Mouse (Mus musculus) adrenal gland, adult 18-20 months (tissue): ENCODE results near the gene Cabcoco1. TPM values are rescaled to one million over a fixed set of nuclear protein-coding genes. Genes with fewer than 3 reads are reported as not detected.

Experiments
- DNase-seq, 2 experiments: peaks; one replicate each; pipeline ENCODE4 v3.0.0; 2021 to 2022; ENCODE audit warnings: low spot score in 2 of 2
- long read RNA-seq, 2 experiments: library from polyadenylated mRNA; stranded (forward); transcript quantifications; one replicate each; pipeline ENCODE4 v2.0.0; 2021
- total RNA-seq, 2 experiments: library from RNA; stranded (reverse); gene quantifications; 1 replicate in 1 of 2; 2 replicates in 1 of 2; pipeline ENCODE4 v1.2.3; 2021

Cabcoco1 gene
- total RNA-seq, result 1 to 10 TPM; 5.4 to 5.5 TPM
- long read RNA-seq, experiment 1, partial matches to known transcripts, result 0 of 3 reads
- long read RNA-seq, experiment 1, other reads (novel, unspliced or antisense), result 1 of 3 reads
- long read RNA-seq, experiment 2, transcript Cabcoco1-201 (8 exons, 1,262 nt), result major isoform, 9 of 11 reads
- long read RNA-seq, experiment 2, partial matches to known transcripts, result 1 of 11 reads
- long read RNA-seq, experiment 2, other reads (novel, unspliced or antisense), result 1 of 11 reads

GRCm38 (mm10) chr10:68541139-68541942 lies at the start of gene Cabcoco1:
Cabcoco1 (minus strand) TSS chr10:68541896.
- DNase-seq, result peak; percentile 51 to 75

- DNase-seq, result no peak
Measured at GRCm38 (mm10) chr10:68589530-68590252, 48.0 kb upstream of the Cabcoco1 start.

GRCm38 (mm10) chr10:68587416-68588040 lies 45.8 kb upstream of the Cabcoco1 start:
- no peak for DNase-seq

- no peak for DNase-seq
Measured at GRCm38 (mm10) chr10:68577321-68577720, 35.6 kb upstream of the Cabcoco1 start.

- no peak for DNase-seq
Measured at GRCm38 (mm10) chr10:68568172-68568571, 26.5 kb upstream of the Cabcoco1 start.

GRCm38 (mm10) chr10:68562344-68562743 lies 20.6 kb upstream of the Cabcoco1 start:
- DNase-seq, result no peak

- no peak for DNase-seq
Measured at GRCm38 (mm10) chr10:68558828-68559219, 17.1 kb upstream of the Cabcoco1 start.

- DNase-seq, result peak; percentile 30 to 31
Measured at GRCm38 (mm10) chr10:68558105-68558827, 16.6 kb upstream of the Cabcoco1 start.

- no peak for DNase-seq
Measured at GRCm38 (mm10) chr10:68553677-68554076, 12.0 kb upstream of the Cabcoco1 start.

- no peak for DNase-seq
Measured at GRCm38 (mm10) chr10:68552556-68552955, 10.9 kb upstream of the Cabcoco1 start.

- DNase-seq, result no peak
Measured at GRCm38 (mm10) chr10:68551316-68551715, 9.6 kb upstream of the Cabcoco1 start.

GRCm38 (mm10) chr10:68550668-68551267 lies 9.1 kb upstream of the Cabcoco1 start:
- DNase-seq, result no peak

- no peak for DNase-seq
Measured at GRCm38 (mm10) chr10:68543107-68543506, 1.4 kb upstream of the Cabcoco1 start.

GRCm38 (mm10) chr10:68541943-68542420 lies 286 bp upstream of the Cabcoco1 start:
- DNase-seq, result no peak

- DNase-seq, result no peak
Measured at GRCm38 (mm10) chr10:68540612-68541011, 1.1 kb downstream of the Cabcoco1 start.

GRCm38 (mm10) chr10:68537261-68537950 lies 4.3 kb downstream of the Cabcoco1 start:
- DNase-seq, result no peak

- DNase-seq, result no peak
Measured at GRCm38 (mm10) chr10:68529364-68530049, 12.2 kb downstream of the Cabcoco1 start.

GRCm38 (mm10) chr10:68528958-68529357 lies 12.7 kb downstream of the Cabcoco1 start:
- DNase-seq, result no peak

GRCm38 (mm10) chr10:68522106-68522505 lies 19.6 kb downstream of the Cabcoco1 start:
- DNase-seq, result no peak
